Mouse (Mus musculus): ENCODE data around the gene Phospho2. TPM values are rescaled to one million over a fixed set of nuclear protein-coding genes. Genes with fewer than 3 reads are reported as not detected.

Gene Phospho2
- 91.9 and 92.0 TPM in 2 replicates for polyA plus RNA-seq (2012; rRNA removed)

DNA sequence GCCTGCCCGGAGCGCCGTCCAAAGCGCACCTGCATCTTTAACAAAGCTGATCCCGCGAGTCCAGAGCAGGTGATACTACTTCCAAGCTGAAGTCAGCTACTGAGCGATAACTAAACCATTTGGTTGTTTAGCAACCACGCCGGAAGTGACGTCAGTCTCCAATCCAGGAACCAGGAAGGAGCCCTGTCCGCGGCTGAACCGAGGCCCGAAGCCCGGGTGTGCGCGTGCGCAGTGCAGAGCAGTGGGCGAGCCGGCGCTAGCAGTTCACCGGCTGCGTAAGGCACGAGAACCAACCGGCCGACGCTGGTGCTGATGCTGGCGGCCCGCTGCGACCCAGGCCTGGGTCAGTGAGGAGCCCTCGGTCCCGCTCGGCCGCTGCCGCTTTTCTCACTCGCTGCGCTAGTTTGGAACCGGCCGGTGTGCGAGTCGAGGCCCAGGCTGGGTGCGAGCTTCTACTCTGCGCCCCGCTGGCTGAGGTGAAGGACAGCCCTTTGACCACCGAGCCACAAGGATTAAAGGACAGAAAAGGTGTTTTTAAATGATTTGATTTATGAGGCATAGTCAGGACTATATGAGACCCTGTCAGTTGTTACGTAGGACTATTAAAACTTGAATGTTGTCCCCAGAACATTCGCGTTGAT is at the start of gene Phospho2, which contains the start of gene Ccdc173:
Phospho2 (plus strand) TSS at position 195 of the 641 bp plus-strand sequence.
Ccdc173 (minus strand) TSS at position 147 of the 641 bp plus-strand sequence.

GRCm38 (mm10) chr2:69821711-69822110 is 32.3 kb downstream of the Phospho2 start, which contains the start of gene Klhl23:
Klhl23 (plus strand) TSS chr2:69821944.

Other genes with a start within 250 kb of the Phospho2 start
- gene Lrp2, start 203.6 kb upstream of the Phospho2 start, polyA plus RNA-seq (2012; rRNA removed): 0.05 and 0.06 TPM in 2 replicates
- 0.80 and 0.82 TPM in 2 replicates for gene Bbs5, start 142.5 kb upstream of the Phospho2 start, polyA plus RNA-seq (2012; rRNA removed)
- gene Klhl41, start 119.5 kb upstream of the Phospho2 start, polyA plus RNA-seq (2012; rRNA removed): not detected in 2 replicates
- 5.2 and 6.6 TPM in 2 replicates for gene Fastkd1, start 76.1 kb upstream of the Phospho2 start, polyA plus RNA-seq (2012; rRNA removed)
- 0.80 and 0.84 TPM in 2 replicates for gene Ppig, start 67.1 kb upstream of the Phospho2 start, polyA plus RNA-seq (2012; rRNA removed)
- 0.09 and 0.13 TPM in 2 replicates for gene Ccdc173, start within 50 bp of the Phospho2 start, polyA plus RNA-seq (2012; rRNA removed)
- gene Klhl23, start 32.3 kb downstream of the Phospho2 start, polyA plus RNA-seq (2012; rRNA removed): 3.9 and 5.0 TPM in 2 replicates
- gene Ssb, start 71.9 kb downstream of the Phospho2 start, polyA plus RNA-seq (2012; rRNA removed): 0.64 and 0.72 TPM in 2 replicates
- 6.2 and 9.6 TPM in 2 replicates for gene Mettl5, start 96.0 kb downstream of the Phospho2 start, polyA plus RNA-seq (2012; rRNA removed)
- gene Ubr3, start 107.6 kb downstream of the Phospho2 start, polyA plus RNA-seq (2012; rRNA removed): 8.5 and 10.4 TPM in 2 replicates
- gene Myo3b, start 249.5 kb downstream of the Phospho2 start, polyA plus RNA-seq (2012; rRNA removed): not detected in 2 replicates

Data from colon, adult 2 months (tissue).